Mouse (Mus musculus) G1E (cell line): ENCODE measurements around the gene Rab27a.

ENCODE experiments used
- CTCF ChIP-seq: IDR thresholded peaks from 2 replicates; pipeline ENCODE4 v1.5.1; 2012; ENCODE audit warnings: low read depth, low read length, inconsistent platforms, mixed read lengths
- GATA2 ChIP-seq: IDR thresholded peaks from 2 replicates; pipeline ENCODE4 v1.6.1; 2012; ENCODE audit warnings: low read depth, low read length, inconsistent platforms, borderline replicate concordance
- POLR2AphosphoS5 ChIP-seq: IDR thresholded peaks from 2 replicates; pipeline ENCODE4 v1.6.1; 2012; ENCODE audit warnings: low read depth, low read length, inconsistent platforms; ENCODE audit not compliant: insufficient replicate concordance

DNA sequence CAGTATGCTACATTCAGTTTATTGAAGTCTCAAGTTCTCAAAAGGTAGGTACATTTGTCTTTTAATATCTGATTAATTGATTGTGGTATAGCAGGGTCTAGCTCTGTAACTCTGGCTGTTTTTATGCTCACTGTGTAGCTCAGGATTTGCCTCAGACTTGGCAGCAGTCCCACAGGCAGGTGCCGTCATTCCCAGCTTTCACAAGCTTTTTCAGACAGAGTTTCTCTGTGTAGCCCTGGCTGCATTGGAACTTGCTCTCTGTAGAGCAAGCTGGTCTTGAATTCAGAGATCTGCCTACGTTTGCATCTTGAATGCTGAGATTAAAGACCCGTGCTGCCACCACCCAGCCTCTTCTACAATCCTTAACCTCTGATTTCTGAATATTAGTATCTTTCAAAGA, 42.5 kb upstream of the Rab27a start:
- TF ChIP-seq CTCF (no peak), POLR2AphosphoS5 (no peak), GATA2 (no peak)
